Mouse (Mus musculus) midbrain, embryonic 14.5 days (tissue): Measurements from ENCODE around the gene Pskh1. TPM values are rescaled to one million over a fixed set of nuclear protein-coding genes. Genes with fewer than 3 reads are reported as not detected.

Experiments used
- ATAC-seq: fragments of 200-750 bp; cut with Nextera tagmentation; 2 replicates; pipeline ENCODE4 v1.8.0; 2017; ENCODE audit warnings: moderate number of reproducible peaks, moderate library complexity; ENCODE audit not compliant: low FRiP score, low TSS enrichment
- DNase-seq: peaks from one replicate; pipeline ENCODE4 v3.0.0-alpha.2; 2015
- H3K27ac ChIP-seq: fragments of 300-500 bp; sonication (generic); replicated peaks from 2 replicates; pipeline ENCODE4 v1.5.1; 2014; ENCODE audit warnings: mild to moderate bottlenecking, low read depth, low read length, moderate library complexity
- H3K27me3 ChIP-seq: fragments of 300-500 bp; sonication (generic); 2 replicates; pipeline ENCODE4 v1.6.1; 2014; ENCODE audit warnings: low read length, control low read depth, mixed read lengths; ENCODE audit not compliant: control insufficient read depth, insufficient read depth
- H3K36me3 ChIP-seq: fragments of 300-500 bp; sonication (generic); 2 replicates; pipeline ENCODE4 v1.6.1; 2014; ENCODE audit warnings: low read length, control low read depth; ENCODE audit not compliant: control insufficient read depth, insufficient read depth
- H3K4me1 ChIP-seq: fragments of 300-500 bp; sonication (generic); 2 replicates; pipeline ENCODE4 v1.6.1; 2014; ENCODE audit warnings: mild to moderate bottlenecking, antibody characterized with exemption, low read length, control low read depth; ENCODE audit not compliant: control insufficient read depth, insufficient read depth
- H3K4me2 ChIP-seq: fragments of 300-500 bp; sonication (generic); 2 replicates; pipeline ENCODE4 v1.6.1; 2014; ENCODE audit warnings: mild to moderate bottlenecking, low read length, moderate library complexity
- H3K4me3 ChIP-seq: fragments of 300-500 bp; sonication (generic); replicated peaks from 2 replicates; pipeline ENCODE4 v1.5.1; 2014; ENCODE audit warnings: low read depth, low read length
- H3K9ac ChIP-seq: fragments of 300-500 bp; sonication (generic); replicated peaks from 2 replicates; pipeline ENCODE4 v1.6.1; 2014; ENCODE audit warnings: mild to moderate bottlenecking, low read length, moderate library complexity
- H3K9me3 ChIP-seq: fragments of 300-500 bp; sonication (generic); 2 replicates; pipeline ENCODE4 v1.6.1; 2016; ENCODE audit warnings: low read length, control low read depth, mixed read lengths; ENCODE audit not compliant: control insufficient read depth
- WGBS: fragments of 180-500 bp; shearing (Covaris S2); extraction: QIAGEN DNeasy Blood & Tissue Kit; methylation state at CpG from one replicate; pipeline ENCODE4 v1.1.7; 2014; 5-methylcytosine and 5-hydroxymethylcytosine counted together
- polyA plus RNA-seq: library from polyadenylated mRNA; unstranded; fragments of >200 nt; fragmentation: Nextera tagmentation; extraction: Ambion mirVana; gene quantifications from 2 replicates; pipeline ENCODE4 v1.2.1, GENCODE M21; 2014

Gene Pskh1
- polyA plus RNA-seq = 7.9 and 10.7 TPM in 2 replicates

DNA sequence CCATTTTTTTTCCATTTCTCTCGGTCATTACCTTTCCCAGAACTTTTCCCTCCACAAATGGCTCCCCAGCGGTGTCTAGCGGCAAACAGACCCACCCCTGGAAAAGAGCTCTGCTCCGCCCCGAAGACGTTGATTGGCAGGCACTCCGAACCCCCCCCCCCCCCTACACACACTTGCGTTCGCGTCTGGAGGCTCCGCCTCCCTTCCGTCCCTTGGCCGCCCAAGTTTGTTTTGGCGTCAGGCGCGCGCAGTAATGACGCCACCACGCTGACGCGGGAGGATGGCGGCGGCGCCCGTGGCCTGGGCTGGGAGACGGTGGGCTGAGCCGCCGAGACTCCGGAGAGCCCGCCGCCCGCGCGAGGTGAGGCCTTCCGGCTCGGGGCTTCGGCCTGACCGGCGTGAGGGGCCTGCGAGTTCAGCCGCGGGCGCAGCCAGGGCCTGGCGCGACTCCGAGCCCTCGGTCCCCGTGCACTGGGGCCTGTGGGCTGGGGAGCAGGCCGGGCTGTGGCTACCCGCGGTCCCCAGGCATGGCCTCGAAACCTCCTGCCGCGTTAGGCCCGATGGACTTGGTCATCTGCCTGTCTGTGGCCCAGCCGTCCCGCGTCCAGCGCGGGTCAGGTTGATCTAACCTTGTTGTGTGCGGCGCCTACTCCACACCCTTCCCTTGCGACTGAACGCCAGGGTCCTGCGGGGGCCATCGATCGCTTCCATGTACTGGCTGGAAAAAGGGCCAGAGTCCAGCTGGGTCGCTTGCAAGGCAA lies at the start of gene Pskh1:
TSS of gene Pskh1 (plus strand) at position 262 of the 761 bp plus-strand sequence.
- peak within 1 kb of the TSS; percentile 91 for H3K27ac ChIP-seq
- ATAC-seq = peak; percentile 94
- no peaks in the 10 kb centered on the region for H3K9me3 ChIP-seq
- peak within 1 kb of the TSS; percentile 89 for H3K4me2 ChIP-seq
- H3K27me3 ChIP-seq = no peaks in the 10 kb centered on the region
- WGBS = under 1% methylated on average over 68 of the region's 68 CpGs
- peak within 1 kb of the TSS; percentile 89 for H3K4me3 ChIP-seq
- 0 out of 2 replicates have a peak, but pooled peaks cover under 1% of the 10 kb centered on the region for H3K36me3 ChIP-seq
- H3K9ac ChIP-seq = peak within 1 kb of the TSS; percentile 98
- peaks cover 6% of the 10 kb centered on the region for H3K4me1 ChIP-seq
- DNase-seq = peak; percentile 97

DNA sequence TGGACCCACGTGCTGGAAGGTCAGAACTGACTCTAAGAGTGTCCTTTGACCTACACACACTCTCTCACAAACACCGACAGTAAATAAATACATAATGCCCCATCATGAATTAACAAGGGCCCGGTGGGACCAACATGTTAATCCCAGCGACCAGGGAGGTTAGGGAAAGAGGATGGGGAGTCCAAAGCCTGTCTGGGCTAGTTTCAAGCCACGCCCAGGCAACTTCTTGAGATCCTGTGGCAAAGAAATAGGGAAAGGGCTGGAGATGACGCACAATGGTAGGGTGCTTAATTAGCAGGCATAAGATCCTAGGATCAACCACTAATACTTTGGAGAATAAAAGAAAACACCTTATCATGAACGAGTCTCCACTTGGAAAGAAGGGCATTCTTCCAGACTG lies 49.6 kb upstream of the Pskh1 start:
- no peak for DNase-seq
- H3K4me3 ChIP-seq = no peak overlapping the region
- peaks cover 9% of the 10 kb centered on the region for H3K4me1 ChIP-seq
- no peak overlapping the region for H3K9ac ChIP-seq
- H3K9me3 ChIP-seq = no peaks in the 10 kb centered on the region
- no peak for ATAC-seq
- peaks cover 41% of the 10 kb centered on the region for H3K36me3 ChIP-seq
- 80% methylated on average over 7 of the region's 7 CpGs for WGBS
- no peak overlapping the region for H3K27ac ChIP-seq
- no peaks in the 10 kb centered on the region for H3K27me3 ChIP-seq
- peak overlapping the region; percentile 58 for H3K4me2 ChIP-seq

DNA sequence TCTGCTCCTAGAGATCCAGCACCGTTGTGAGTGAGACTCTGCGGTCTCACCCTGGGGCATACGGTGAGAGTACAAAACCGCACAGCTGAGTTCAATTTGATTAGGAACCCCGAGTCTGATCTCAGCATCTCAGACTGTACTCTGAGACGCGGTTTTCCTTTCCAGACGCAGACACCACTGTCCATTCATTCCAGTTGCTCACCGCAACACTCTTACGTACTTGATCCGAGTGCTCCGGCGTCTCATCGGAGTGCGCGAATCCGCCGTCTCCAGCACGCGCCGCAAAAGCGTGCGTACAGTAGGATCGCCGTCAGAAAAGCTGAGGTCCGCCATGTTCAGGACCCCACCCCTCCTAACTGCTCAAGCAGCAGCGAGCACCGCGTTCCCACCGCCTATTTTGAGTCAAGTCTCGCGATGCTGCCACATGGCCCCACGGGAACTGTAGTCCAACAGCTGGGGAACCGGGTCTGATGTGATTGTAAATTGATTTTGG lies 48.5 kb upstream of the Pskh1 start:
- DNase-seq (peak; percentile 97), ATAC-seq (peak; percentile 86)
- WGBS = under 1% methylated on average over 34 of the region's 34 CpGs
- peak overlapping the region; percentile 80 for H3K27ac ChIP-seq
- H3K4me2 ChIP-seq = peak overlapping the region; percentile 58
- H3K4me3 ChIP-seq = peak overlapping the region; percentile 73
- peaks cover 20% of the 10 kb centered on the region for H3K4me1 ChIP-seq
- peak overlapping the region; percentile 72 for H3K9ac ChIP-seq
- H3K36me3 ChIP-seq = peaks cover 30% of the 10 kb centered on the region
- no peaks in the 10 kb centered on the region for H3K27me3 ChIP-seq
- no peaks in the 10 kb centered on the region for H3K9me3 ChIP-seq

DNA sequence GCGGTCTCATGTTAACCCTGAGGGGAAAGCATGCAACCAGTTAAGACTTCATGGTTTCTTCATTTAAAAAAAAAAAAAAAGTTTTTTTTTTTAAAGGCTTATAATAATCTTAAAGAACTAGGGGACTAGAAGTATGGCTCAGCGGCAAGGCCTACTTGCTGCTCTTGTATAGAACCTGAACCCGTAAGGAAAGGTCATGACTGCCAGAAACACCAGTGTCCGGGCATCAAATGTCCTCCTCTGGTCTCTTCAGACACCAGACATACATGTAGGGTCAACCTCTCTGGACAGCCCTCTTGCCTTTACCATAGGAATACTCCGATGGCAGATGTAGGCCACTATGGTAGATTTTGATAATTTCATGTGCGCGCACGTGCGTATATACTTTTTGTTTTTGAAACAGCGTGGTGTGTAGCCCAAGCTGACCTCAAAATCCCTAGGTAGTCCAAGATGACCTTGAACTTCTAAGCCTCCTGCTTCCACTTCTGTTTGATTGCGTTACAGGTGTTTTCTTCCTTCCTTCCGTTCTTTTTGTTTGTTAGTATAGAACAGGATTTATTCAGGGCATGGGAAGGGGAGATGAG lies 48.0 kb upstream of the Pskh1 start:
- WGBS = 86% methylated on average over 12 of the region's 12 CpGs
- Histone ChIP-seq H3K27ac (no peak overlapping the region), H3K4me1 (peaks cover 25% of the 10 kb centered on the region), H3K27me3 (no peaks in the 10 kb centered on the region), H3K9ac (no peak overlapping the region), H3K36me3 (peaks cover 25% of the 10 kb centered on the region), H3K4me2 (peak overlapping the region; percentile 58), H3K4me3 (peak overlapping the region; percentile 73), H3K9me3 (no peaks in the 10 kb centered on the region)
- ATAC-seq (no peak), DNase-seq (peak; percentile 2)

DNA sequence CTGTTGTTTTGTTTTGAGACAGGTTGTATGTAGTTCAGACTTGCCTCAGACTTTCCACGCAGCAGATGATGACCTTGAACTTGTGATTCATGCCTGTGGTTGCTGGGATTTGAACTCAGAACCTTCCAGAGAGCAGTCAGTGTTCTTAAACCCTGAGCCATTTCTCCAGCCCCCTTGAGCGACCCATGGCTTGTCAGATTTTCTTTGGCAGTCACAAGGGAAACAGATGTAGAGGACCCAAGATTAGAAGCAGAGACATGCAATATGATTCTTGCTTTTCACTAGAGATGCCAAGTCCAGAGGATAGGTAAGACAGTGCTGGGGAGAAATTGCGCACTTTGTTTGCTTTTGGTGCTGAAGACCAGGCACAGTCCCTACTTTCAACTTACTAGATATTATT lies 47.1 kb upstream of the Pskh1 start, which contains the start of gene Cenpt:
TSS of gene Cenpt (minus strand) at position 101 of the 400 bp plus-strand sequence.
- Histone ChIP-seq H3K4me1 (peaks cover 32% of the 10 kb centered on the region), H3K4me2 (peak within 1 kb of the TSS; percentile 58), H3K4me3 (no peak within 1 kb of the TSS; the same call in 1 of the 2 replicates), H3K9me3 (no peaks in the 10 kb centered on the region), H3K9ac (no peak within 1 kb of the TSS), H3K36me3 (peaks cover 16% of the 10 kb centered on the region), H3K27me3 (no peaks in the 10 kb centered on the region), H3K27ac (no peak within 1 kb of the TSS)
- ATAC-seq (no peak), DNase-seq (no peak)
- WGBS = 97% methylated on average over 3 of the region's 3 CpGs

DNA sequence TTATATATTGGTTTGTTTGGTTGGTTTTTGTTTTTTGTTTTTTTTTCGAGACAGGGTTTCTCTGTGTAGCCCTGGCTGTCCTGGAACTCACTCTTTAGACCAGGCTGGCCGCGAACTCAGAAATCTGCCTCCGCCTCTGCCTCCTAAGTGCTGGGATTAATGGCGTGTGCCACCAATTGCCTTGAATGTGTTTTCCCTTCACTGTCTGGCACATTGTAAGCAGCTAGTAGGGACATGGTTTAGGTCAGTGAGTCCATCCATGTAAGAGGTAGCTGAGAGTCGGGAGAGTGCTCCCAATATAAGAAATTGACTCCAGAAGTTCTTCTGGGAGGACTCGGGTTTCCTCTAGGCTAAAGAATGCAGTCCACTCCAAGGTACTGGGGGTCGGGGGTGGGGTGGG lies 45.9 kb upstream of the Pskh1 start:
- Histone ChIP-seq H3K27me3 (no peaks in the 10 kb centered on the region), H3K27ac (peak overlapping the region; percentile 79; the same call in 1 of the 2 replicates), H3K4me1 (peaks cover 32% of the 10 kb centered on the region), H3K9ac (no peak overlapping the region; the same call in 1 of the 2 replicates), H3K36me3 (peaks cover 7% of the 10 kb centered on the region), H3K4me2 (peak overlapping the region; percentile 99), H3K9me3 (no peaks in the 10 kb centered on the region), H3K4me3 (peak overlapping the region; percentile 79)
- ATAC-seq = no peak
- DNase-seq = no peak
- WGBS = 27% methylated on average over 8 of the region's 8 CpGs

DNA sequence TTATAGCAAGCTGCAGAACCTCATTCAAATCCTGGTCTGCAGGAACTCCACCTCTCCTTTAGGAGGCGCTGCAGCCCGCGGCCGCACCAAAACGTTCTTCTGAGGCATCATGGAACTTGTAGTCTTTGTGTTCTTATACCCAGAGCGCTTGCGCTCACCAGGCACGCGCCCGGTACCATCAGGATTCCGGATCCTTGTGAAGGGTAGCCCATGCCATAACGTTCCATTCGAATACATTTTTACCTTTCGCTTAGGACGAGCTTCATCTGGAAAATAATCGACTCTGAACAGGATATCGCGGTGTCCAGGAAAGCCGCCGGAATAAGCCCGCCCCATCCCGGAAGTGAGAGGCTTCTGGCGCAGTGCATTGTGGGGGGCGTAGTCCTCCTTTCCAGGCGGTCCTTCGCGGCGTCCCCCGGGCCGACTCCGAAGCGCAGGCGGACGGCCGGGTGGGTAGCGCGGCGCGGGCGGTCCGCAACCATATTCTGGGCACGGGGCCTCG lies 45.5 kb upstream of the Pskh1 start, which contains the start of gene Thap11:
TSS of gene Thap11 (plus strand) at position 418 of the 502 bp plus-strand sequence.
- Histone ChIP-seq H3K4me2 (peak within 1 kb of the TSS; percentile 99), H3K36me3 (peaks cover 3% of the 10 kb centered on the region; the same call in 1 of the 2 replicates), H3K27ac (peak within 1 kb of the TSS; percentile 79), H3K4me1 (peaks cover 36% of the 10 kb centered on the region), H3K27me3 (no peaks in the 10 kb centered on the region), H3K9ac (peak within 1 kb of the TSS; percentile 76), H3K4me3 (peak within 1 kb of the TSS; percentile 79), H3K9me3 (no peaks in the 10 kb centered on the region)
- ATAC-seq = peak; percentile 90
- DNase-seq = peak; percentile 96
- WGBS = under 1% methylated on average over 43 of the region's 43 CpGs

DNA sequence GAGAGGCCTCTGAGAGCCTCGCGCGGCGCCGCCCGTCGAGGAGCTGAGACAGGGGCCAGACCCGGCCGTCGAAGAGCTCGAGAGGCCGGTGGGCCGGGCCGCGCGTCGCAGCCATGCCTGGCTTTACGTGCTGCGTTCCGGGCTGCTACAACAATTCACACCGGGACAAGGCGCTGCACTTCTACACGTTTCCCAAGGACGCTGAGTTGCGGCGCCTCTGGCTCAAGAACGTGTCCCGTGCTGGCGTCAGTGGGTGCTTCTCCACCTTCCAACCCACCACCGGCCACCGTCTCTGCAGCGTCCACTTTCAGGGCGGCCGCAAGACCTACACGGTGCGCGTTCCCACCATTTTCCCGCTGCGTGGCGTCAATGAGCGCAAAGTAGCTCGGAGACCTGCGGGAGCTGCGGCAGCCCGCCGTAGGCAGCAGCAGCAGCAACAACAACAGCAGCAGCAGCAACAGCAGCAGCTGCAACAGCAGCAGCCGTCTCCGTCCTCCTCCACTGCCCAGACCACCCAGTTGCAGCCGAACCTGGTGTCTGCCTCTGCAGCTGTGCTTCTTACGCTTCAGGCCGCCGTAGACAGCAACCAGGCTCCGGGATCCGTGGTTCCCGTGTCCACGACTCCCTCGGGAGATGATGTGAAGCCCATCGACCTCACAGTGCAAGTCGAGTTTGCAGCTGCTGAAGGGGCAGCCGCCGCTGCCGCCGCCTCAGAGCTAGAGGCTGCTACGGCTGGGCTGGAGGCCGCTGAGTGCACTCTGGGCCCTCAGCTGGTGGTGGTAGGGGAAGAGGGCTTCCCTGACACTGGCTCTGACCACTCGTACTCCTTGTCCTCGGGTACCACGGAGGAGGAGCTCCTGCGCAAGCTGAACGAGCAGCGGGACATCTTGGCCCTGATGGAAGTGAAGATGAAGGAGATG lies 44.7 kb upstream of the Pskh1 start:
- ATAC-seq = peak; percentile 10

More for the DNA sequence above, 44.7 kb upstream of the Pskh1 start:
- WGBS = under 1% methylated on average over 71 of the region's 71 CpGs
- Histone ChIP-seq H3K4me3 (peak overlapping the region; percentile 79), H3K27ac (peak overlapping the region; percentile 79), H3K4me2 (peak overlapping the region; percentile 99), H3K9ac (peak overlapping the region; percentile 76), H3K9me3 (no peaks in the 10 kb centered on the region), H3K36me3 (0 out of 2 replicates have a peak, but pooled peaks cover 3% of the 10 kb centered on the region), H3K27me3 (no peaks in the 10 kb centered on the region), H3K4me1 (peaks cover 35% of the 10 kb centered on the region)
- DNase-seq = peak; percentile 61
